Mouse (Mus musculus): ENCODE results near the gene Arpc3.
A peak's percentile ranks its signal among the peaks of the same experiment; 100 is the strongest.
"Not testable (repeated sequence)": the region's sequence is repeated elsewhere in the genome, so short reads cannot be mapped to it uniquely, and the experiment has no call there.

Gene Arpc3

DNA sequence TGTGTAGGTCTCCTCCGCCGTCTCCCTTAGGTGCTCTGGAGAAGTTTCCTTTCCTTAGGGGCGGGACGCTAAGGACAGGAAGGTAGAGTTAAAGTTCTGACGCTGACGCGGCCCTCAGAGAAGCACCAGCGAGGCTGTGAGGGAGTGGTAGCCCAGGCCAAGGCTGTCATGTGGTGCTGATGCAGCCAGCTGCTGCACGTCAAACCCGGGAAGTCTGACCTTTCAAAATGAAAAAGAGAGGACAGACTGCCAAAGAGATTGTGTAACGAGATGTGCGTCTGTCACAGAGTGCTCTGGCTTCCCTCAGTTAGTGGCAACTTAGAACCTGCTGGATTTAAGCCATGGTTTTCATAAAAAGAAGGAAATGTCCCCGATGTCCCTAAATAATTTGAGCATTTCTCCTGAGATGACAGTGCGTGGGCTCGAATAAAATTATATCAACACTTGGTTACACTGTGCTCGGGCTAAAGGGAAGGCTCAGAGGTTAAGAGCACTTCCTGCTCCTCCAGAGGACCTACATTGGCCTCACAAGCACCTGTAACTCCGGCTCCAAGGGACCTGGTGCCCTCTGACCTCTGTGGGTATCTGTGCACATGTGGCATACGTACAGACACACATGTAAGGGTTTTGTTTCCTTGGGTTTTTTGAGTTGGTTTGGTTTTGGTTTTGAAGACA lies 9.1 kb downstream of the Arpc3 start:
- no peak for DNase-seq

DNA sequence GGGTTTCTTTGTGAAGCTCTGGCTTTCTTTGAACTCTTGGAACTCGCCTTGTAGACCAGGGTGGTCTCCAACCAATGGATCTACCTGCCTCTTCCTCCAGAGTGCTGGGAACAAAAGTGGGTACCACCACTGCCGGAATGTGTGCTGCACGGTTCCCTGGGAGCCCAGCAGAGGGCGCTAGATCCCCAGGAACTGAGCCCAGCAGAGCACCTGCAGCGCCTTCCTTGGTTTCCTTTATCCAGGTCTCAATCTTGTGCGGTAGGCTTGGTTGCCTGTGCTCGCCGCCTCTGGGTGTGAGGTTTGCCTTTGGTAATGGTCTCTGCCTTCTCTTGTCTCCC lies 9.6 kb downstream of the Arpc3 start:
- peak; percentile 80 for DNase-seq

DNA sequence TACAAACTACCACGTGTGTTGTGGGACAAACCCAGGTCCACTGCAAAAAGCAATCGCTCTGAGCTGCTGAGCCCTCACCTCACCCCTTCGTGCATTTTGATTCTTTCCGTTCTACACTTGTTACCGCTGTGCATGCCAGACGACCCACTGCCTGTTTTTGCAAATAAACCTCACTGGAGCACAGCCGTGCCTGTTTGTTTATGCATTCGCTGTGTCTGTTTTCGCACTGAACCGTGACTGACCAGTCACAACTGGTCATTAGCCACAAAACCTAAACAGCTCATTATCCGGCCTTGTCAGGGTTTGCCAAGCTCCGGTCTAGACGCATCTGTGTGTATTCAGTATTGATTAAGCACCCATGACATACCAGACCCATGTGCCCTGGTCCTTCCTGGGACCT lies 10.5 kb downstream of the Arpc3 start:
- no peak for DNase-seq

DNA sequence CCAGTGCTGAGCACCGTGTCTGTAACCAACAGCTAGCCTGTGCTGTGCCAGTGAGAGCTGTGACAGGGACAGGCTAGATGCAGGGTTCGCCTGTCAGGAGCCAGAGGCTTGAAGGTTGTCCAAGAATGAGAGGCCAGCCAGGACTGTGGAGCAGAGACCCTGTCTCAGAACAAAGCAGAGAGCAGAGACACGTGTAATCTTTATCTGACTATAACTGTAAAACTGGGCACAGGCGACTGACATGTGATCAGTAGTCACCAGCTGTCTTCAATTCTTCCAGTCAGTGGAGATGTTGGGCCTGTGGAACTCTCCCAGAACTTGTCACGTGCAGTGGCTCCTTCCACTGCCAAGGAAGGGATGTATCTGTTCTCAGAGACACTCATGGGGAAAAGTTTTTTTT lies 11.1 kb downstream of the Arpc3 start:
- no peak for DNase-seq

DNA sequence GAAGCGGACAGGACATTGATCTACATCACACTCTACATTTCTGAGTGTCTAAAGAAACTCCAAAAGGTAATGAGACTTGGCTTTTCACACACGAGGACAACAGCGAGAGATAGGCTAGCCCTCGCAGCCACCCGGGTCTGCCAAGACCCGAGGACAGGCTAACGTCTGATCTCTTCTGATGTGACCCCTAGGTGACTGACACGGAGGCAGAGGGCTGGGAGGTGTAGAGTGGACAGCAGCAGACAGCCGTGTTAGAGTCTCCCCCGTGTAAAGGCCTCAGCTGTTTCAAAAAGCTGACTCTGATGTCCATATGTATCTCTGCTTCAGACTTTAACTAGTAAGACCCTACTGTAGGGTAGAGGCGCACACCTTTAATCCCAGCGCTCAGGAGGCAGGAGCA lies 11.7 kb downstream of the Arpc3 start:
- DNase-seq: no peak

DNA sequence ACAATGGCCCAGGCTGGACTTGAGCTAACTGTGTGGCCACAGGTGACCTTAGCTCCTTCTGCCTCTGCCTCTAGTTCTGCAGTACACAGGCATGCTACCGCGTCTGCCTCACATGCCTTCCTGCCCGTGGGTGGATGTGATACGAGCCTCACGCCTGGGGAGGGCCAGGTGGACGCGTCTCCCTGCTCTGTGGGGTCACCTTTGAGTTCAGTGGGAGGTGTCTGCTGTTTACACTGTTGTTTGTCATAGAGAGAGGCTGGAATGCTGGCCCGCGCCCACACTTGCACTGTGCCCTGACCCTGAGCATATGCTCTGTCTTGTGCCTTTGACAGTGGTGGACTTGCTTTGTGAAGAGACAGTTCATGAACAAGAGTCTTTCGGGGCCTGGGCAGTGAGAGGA lies 13.9 kb downstream of the Arpc3 start:
- no peak for DNase-seq

DNA sequence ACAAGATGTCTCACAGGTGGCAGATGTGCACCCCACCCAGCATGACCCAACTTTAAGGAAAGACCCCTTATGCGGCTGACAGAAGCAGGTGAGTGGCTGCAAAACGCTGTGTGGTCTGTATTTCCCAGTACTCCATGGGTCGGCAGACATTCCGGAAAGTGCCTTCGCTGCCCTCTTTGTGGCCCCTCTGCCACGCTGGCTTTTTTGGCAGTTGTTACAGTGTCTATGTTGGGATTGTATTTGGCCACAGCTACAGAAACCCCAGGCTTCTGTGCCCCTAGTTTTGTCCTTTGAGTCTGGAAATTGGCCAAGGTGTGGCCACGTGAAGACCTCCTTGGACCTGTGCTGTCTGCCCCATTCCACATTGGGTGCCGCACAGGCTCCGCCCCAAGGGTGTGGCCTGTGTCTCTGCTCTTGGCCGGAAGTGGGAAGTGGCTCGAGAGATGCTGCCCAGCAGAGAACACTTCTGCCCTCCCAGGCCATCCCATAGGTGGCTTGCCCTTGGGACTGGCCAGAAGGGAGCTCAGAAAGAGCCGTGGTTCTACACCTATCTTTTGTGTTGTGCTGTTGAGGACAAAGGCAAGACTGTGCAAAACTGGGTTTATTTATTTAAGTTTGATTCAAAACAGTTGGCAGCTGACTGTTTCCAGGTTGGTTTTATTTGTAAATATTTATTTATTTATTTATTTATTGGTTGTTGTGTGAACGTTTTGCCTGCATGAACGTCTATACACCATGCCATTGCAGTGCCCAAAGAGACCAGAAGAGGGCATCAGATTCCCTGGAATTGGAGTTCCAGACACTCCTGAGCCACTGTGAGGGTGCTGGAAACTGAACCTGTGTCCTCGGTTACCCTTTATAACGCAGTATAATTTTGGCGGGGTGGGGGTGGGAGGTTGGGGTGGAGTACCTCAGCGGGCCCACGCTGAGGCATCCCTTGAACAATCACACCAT lies 18.3 kb downstream of the Arpc3 start:
- peak; percentile 19 for DNase-seq

DNA sequence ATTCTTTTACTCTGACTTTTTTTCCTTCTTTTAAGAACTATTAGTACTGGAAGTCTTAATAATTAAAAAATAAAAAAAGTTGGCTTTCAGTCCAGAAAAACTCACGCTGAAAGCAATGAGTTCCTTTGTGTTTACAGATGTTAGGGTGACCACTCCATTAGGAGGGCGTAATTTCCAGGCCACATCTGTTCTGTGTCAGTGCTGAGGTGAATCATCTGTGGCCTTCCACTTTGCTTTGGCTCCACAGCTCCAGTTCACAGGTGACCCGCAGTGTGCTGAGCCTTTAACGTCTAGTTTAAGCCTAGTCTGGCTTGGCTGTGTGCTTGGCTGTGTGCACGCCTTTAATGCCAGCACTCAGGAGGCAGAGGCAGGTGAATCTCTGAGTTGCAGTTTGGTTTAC lies 20.2 kb downstream of the Arpc3 start:
- no peak for DNase-seq

DNA sequence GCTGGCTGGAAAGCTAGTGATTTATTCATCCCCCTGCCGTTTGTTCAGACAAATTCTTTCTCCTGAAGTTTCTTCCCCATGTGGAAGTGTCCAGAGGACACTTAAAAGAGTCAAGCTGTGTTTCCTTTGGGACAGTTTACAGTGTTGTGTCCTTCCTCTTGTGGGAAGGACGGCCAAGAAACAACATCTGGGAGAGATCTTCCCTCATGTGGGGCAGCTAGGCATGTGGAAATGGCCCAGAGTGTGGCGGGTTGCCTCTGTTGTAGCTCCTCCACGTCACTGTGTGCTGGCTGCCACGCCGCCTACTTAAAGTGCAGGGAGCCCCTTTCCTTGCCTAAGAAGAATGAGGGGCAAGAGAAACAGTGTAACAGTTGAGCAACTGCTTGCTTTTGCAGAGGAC lies 21.1 kb downstream of the Arpc3 start:
- DNase-seq: no peak

DNA sequence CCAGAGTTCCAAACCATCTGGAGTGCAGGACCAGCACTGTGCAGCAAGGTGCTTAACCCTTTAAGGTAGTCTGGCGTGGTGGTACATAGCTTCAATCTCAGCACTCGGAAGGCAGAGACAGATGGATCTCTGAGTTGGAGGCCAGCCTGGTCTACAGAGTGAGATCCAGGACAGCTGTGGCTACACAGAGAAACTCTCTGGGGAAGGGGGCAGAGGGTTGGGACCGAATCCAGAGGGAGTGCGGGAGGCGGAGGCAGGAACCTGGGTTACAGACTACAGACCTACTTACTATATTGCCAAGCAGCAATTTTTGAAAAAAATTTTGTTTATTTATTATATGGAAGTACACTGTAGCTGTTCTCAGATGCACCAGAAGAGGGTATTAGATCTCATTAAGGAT lies 22.7 kb downstream of the Arpc3 start:
- no peak for DNase-seq

DNA sequence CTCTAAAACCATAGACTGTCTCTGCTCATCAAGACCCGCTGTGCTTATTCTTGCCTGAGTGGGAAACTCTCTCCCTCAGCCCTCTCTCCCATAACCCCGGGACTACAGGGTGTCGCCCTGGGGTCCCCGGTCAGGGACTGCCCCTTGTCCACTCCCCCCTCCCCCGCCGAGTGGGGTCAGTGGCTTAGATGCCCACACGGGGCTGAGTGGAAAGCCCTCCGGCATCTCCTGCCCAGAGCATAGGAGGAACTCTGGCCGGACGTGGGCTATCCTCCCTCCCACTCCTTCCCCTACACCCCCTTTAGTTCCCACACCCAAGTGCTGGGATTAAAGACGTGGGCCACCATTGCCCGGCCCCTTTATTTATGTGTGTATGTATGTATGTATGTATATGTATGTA lies 23.8 kb downstream of the Arpc3 start:
- DNase-seq: no peak

DNA sequence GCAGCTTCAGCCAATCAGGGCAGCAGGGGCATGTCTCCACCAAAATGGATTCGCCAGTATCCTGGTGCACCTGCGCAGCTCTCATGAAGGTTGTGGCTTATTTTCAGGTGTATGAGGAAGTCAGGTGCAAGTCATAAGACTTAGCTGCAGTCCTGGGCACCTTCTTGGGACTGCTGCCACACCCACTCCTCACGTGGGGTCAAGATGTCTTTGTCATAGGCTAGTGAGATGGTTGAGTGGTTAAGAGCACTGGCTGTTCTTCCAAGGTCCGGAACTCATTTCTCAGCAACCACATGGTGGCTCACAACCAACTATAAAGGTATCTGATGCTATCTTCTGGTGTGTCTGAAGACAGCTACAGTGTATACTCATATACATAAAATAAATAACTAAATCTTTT lies 29.0 kb downstream of the Arpc3 start:
- DNase-seq: not testable (repeated sequence)

DNA sequence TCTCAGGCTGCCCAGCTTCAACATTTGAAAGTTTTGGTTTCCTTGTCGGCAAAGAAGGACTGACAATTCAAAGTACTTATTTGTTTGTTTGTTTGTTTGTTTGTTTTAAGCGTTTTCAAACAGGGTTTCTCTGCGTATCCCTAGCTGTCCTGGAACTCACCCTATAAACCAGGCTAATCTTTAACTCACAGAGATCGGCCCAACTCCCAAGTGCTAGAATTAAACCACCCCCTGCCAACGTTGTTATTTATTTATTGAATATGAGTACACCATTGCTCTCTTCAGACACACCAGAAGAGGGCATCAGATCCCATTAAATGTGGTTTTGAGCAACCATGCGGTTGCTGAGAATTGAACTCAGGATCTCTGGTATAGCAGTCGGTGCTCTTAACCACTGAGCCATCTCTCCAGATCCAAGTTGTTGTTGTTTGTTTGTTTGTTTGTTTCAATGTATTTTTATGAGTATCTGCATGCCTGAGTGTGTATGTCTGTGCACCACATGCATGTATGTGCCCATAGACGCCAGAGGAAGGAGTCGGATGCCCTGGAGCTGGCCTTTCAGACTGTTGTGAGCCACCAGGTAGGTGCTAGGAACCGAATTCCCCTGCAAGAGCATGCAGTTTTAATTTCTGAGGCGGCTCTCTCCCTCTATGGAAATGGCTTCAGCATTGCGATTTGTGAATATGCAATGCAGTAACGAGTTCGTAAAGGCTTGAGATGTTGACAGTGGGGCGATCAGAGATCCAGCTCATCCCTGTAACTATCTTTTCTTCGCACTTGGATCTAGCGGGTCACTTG lies 29.8 kb downstream of the Arpc3 start, which contains the start of gene Anapc7:
TSS of gene Anapc7 (plus strand) at position 423 of the 798 bp plus-strand sequence.
- no peak for DNase-seq

DNA sequence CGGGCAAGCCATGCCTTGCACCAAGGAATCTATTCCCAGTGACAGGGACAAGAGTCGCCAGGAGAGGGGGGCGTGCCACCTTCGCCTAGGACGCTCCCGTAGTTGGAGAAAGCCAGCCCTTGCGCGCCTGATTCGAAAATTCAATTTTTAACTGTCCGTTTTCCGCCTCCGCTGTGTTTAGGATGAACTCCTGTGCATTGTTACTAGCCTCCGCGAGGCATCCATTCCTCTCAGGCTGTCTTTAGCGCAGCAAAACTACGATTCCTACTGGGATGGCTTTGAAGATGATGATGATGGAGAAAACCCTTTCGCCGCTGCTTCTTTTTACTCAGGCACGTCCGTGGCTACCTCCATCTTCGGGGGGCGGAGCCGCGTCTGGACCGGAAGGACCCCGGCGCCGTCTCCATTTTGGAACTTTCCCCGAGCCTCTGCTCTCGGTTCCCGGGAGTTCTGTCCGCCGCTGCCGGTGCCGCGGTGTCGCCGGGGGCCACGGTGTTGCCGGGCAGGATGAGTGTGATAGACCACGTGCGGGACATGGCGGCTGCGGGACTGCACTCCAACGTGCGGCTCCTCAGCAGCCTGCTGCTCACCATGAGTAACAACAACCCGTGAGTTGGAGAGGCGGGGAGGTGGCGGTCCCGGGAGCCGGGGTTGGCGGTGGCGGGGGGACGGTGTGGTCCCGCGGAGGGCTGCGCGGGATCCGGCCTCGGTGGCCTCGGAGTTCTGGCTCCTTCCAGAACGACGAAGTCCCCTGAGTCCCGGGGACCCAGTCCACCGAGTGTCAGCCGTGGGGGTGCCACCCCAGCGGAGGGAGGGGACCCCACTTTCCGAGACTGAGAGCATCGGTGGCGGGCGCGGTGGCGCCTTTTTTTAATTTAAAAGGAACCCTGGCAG lies 30.6 kb downstream of the Arpc3 start:
- DNase-seq: peak; percentile 92

DNA sequence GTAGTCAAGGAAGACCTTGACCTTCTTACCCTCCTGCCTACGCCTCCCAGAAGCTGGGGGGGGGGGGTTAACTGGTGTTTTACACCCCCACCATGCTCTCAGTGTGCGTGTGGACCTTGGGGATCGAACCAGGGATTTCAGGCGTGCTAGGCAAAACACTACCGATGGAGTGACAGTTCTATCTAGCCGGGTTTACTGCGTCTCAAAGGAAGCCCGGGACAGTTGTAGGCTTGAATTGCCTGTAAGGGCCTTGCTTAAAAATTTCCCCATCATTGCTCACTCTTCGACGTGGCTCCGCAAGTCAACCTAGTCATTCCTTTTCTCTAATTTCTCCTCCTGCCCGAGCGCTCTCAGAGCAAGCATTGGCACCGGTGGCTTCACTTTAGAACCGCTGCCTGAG lies 31.4 kb downstream of the Arpc3 start:
- no peak for DNase-seq

DNA sequence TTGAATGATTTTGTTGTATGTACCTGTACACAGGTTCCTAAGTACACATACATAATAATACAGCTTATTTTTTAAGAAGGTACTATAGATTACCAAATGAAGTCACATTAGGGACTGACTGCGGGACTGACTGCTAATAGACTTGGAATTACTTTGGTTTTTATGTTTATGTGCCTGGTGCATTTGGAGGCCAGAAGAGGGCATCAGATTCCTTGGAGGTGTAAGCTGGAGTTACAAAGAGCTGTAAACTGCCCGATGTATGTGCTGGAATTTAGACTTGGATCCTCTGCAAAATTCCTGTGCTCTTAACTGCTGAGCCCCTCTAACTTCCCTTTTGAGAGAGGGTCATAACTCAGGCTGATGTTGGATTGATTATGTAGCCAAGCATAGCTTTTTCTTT lies 33.9 kb downstream of the Arpc3 start:
- no peak for DNase-seq

DNA sequence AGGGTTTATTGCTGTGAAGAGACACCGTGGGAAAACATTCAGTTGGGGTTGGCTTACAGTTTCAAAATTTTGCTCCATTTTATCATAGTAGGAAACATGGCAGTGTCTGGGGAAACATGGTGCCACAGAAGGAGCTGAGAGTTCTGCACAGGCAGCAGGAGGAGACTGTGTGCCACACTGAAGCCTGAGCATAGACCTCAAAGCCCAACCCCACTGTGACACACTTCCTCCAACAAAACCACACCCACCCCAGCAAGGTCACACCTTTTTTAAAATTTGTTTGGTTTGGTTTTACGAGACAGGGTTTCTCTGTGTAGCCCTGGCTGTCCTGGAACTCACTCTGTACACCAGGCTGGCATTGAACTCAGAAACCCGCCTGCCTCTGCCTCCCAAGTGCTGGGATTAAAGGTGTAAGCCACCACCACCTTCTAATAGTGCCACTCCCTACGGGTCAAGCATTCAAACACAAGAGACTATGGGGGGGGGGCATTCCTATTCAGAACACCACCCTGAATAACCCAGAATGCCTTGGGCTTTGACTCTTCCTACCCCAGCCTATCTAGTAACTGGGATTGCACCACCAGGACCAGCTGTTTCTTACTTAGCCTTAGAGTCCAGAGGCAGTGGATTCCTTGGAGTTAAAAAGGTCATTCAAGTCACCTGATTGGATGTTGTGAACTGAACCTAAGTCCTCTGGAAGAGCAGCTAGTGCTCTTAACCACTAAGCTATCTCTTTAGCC lies 38.5 kb downstream of the Arpc3 start:
- DNase-seq: no peak

DNA sequence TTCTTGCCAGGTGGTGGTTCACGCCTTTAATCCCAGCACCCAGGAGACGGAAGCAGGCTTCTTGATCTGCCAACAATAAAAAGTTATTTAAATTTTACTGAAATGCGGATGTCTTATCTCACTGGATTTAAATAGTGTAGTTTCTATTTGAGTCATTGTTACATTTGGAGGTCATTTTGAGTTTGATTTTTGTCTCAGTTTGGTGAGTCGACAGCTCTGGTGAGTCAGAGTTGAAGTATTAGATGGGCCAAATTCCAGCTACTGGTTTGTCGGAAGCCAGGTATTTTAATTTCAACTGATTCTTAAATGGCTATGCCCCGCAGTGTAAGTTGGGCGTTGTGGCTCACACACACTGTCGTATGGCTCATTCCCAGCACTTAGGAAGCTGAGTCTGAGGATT lies 39.5 kb downstream of the Arpc3 start:
- no peak for DNase-seq

DNA sequence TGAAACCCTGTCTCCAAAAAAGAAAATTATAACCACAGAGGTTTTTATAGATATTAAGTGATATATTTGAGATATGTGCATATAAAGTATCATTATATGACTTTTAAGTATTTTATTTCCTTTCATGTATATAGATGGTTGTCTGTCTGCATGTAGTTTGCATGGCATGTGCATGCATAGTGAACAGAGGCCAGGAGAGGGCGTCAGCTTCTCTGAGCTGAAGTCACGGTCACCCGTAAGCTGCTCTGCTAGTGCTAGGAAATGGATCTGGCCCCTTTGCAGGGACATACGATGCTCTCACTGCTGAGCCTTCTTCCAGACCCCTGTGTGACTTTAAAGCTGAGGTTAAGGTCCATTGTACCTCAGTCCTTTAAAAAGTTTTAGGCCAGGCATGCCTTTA lies 42.9 kb downstream of the Arpc3 start:
- DNase-seq: no peak

DNA sequence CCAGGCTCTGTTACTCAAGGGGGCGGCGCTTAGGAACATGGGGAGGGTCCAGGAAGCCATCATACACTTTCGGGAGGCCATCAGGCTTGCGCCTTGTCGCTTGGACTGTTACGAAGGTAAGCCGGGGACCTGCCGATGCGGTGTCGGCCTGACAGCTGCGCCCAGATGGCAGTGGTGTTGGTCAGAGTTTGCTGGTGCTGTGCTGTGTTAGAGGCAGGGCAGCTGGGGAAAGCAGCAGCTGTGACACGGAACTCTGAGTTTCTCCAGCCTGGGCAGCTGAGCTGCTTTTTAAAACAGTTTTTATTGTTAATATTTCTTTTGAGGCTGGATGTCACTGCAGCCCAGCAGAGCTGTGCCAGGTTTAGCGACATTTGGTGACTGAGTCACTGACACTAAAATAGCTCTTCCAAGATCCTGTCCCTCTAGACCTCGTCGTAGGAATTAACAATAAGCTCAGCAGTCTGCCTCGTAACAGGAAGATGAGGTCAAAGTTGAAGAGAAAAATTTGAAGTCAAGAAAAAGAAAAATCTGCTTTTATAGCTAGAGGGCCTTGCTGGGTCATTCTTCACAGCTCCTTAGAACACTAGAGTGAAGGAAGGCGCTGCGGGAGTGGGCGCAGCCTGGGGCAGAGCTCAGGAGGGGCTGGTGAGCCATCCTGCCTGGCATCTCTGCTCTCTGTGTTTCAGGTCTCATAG lies 47.9 kb downstream of the Arpc3 start:
- DNase-seq: no peak

DNA sequence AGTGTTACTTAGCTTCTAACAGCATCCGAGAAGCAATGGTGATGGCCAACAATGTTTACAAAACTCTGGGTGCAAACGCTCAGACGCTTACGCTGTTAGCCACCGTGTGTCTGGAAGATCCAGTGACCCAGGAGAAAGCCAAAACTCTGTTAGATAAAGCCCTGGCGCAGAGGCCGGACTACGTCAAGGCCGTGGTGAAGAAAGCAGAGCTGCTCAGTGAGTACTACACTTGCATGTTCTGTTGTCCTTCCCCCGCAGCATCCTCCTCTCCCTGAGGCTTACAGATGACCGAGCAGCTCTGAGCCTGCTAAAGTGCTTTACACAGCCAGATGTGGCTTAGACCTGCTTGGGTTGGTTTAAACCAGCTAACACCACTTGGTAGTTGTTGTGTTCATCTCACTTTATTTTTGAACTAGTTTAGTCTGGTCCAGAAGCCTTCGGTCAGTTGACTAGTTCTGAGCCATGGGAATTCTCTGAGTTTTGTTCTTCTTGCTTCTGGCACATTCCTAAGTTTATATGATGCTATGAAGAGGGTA lies 48.5 kb downstream of the Arpc3 start:
- no peak for DNase-seq
